ENCODE assay signal across 9 mouse cellular contexts in the genomic region with DNA sequence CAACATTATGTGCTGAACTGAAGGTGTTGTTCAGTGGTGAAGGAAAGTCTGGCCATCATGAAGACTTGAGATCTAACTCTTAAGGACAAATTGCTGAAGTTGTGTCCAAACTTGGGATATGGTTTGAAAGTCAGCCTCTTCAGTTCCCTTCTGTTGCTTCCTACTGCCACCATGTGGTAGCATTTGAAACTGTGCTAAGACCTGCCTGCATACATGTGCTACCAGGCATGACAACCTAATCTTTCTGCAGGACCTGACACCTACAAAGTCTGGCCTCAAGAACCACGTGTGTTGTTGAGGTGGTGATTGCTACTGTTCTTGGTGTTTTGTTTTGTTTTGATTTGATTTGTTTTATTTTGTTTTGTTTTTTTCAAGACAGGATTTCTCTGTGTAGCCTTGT. TPM values are rescaled to one million over a fixed set of nuclear protein-coding genes. Genes with fewer than 3 reads are reported as not detected.
DNase-seq lines count a peak whose midpoint lies in the region; ATAC-seq and TF ChIP-seq lines count a peak whose summit lies in the region.
"Had no signal": no experiment of that assay in that cellular context is flagged by ENCODE, and none has a peak within 500 bp of the region (broad histone marks: within the 10 kb centered on the region; RNA-seq: fewer than 3 reads in every experiment).

No protein-coding gene starts in this region.

- no peaks in the 10 kb centered on the region for H3K9me3 ChIP-seq in forebrain, embryonic 10.5 days
- no peaks in the 10 kb centered on the region for H3K9me3 ChIP-seq in forebrain, embryonic 15.5 days
- no peaks in the 10 kb centered on the region for H3K9me3 ChIP-seq in heart, postnatal 0 days (replicated peaks; ENCODE audit: control insufficient read depth, low read length)
- no peaks in the 10 kb centered on the region for H3K9me3 ChIP-seq in lung, postnatal 0 days (ENCODE audit: low read length)
- H3K9me3 ChIP-seq: liver, embryonic 15.5 days had no signal

- DNase-seq in forebrain, embryonic 10.5 days (ENCODE audit: extremely low spot score, low spot score), result peak; percentile 19
- DNase-seq in ZHBTc4 (ENCODE audit: low read depth, low spot score), result peak; percentile 75
- peak; percentile 41 to 72 for DNase-seq in cerebellum, postnatal 4 days (ENCODE audit: low spot score in 2 of 2)
- DNase-seq in heart, postnatal 0 days (ENCODE audit: low spot score), result peak; percentile 66
- DNase-seq in layer of hippocampus, adult 2 months (ENCODE audit: low spot score in 2 of 2), result peak; percentile 67 to 78
- peak; percentile 74 for DNase-seq in lung, postnatal 0 days (ENCODE audit: low spot score)
- DNase-seq in right cerebral cortex, postnatal 25 days, result peak; percentile 54

- H3K27me3 ChIP-seq in forebrain, embryonic 10.5 days (ENCODE audit: poor library complexity, severe bottlenecking), result no peaks in the 10 kb centered on the region
- no peaks in the 10 kb centered on the region for H3K27me3 ChIP-seq in forebrain, embryonic 15.5 days
- no peaks in the 10 kb centered on the region for H3K27me3 ChIP-seq in heart, postnatal 0 days (ENCODE audit: control insufficient read depth, insufficient read depth, low read length)
- H3K27me3 ChIP-seq in lung, postnatal 0 days (replicated peaks; ENCODE audit: insufficient read depth, low read length), result no peaks in the 10 kb centered on the region
- H3K27me3 ChIP-seq: liver, embryonic 15.5 days had no signal

- H3K4me3 ChIP-seq in forebrain, embryonic 10.5 days, result no peak overlapping the region
- no peak overlapping the region for H3K4me3 ChIP-seq in forebrain, embryonic 15.5 days
- no peak overlapping the region for H3K4me3 ChIP-seq in heart, postnatal 0 days (ENCODE audit: low read depth, low read length)
- H3K4me3 ChIP-seq in layer of hippocampus, adult 2 months, result no peak overlapping the region
- no peak overlapping the region for H3K4me3 ChIP-seq in lung, postnatal 0 days (ENCODE audit: low read depth, low read length)
- H3K4me3 ChIP-seq: liver, embryonic 15.5 days had no signal

- no peaks in the 10 kb centered on the region for H3K36me3 ChIP-seq in forebrain, embryonic 10.5 days (replicated peaks)
- no peaks in the 10 kb centered on the region for H3K36me3 ChIP-seq in forebrain, embryonic 15.5 days
- no peaks in the 10 kb centered on the region for H3K36me3 ChIP-seq in heart, postnatal 0 days (replicated peaks; ENCODE audit: control insufficient read depth, insufficient read depth, low read length)
- no peaks in the 10 kb centered on the region for H3K36me3 ChIP-seq in lung, postnatal 0 days (ENCODE audit: insufficient read depth, low read length)
- H3K36me3 ChIP-seq: liver, embryonic 15.5 days had no signal

- H3K9ac ChIP-seq in forebrain, embryonic 15.5 days (replicated peaks), result no peak overlapping the region
- no peak overlapping the region for H3K9ac ChIP-seq in heart, postnatal 0 days (replicated peaks; ENCODE audit: low read depth, low read length)
- no peak overlapping the region for H3K9ac ChIP-seq in lung, postnatal 0 days (replicated peaks; ENCODE audit: low read depth)
- H3K9ac ChIP-seq: liver, embryonic 15.5 days had no signal

- TF ChIP-seq EP300 in heart, postnatal 0 days (IDR thresholded peaks at IDR 0.05; ENCODE audit: low read depth), result no peak
- TF ChIP-seq EP300 in lung, postnatal 0 days (IDR thresholded peaks at IDR 0.05), result no peak

- H3K4me2 ChIP-seq in forebrain, embryonic 15.5 days (replicated peaks), result no peak overlapping the region
- no peak overlapping the region for H3K4me2 ChIP-seq in heart, postnatal 0 days (ENCODE audit: low read depth, low read length)
- no peak overlapping the region for H3K4me2 ChIP-seq in lung, postnatal 0 days (replicated peaks; ENCODE audit: low read depth, low read length)
- H3K4me2 ChIP-seq: liver, embryonic 15.5 days had no signal

- H3K27ac ChIP-seq in forebrain, embryonic 10.5 days, result no peak overlapping the region
- no peak overlapping the region for H3K27ac ChIP-seq in forebrain, embryonic 15.5 days (replicated peaks)
- H3K27ac ChIP-seq in heart, postnatal 0 days (ENCODE audit: low read depth), result no peak overlapping the region
- no peak overlapping the region for H3K27ac ChIP-seq in layer of hippocampus, adult 2 months
- no peak overlapping the region for H3K27ac ChIP-seq in lung, postnatal 0 days (ENCODE audit: low read length)
- H3K27ac ChIP-seq: liver, embryonic 15.5 days had no signal

- no peaks in the 10 kb centered on the region for H3K4me1 ChIP-seq in forebrain, embryonic 10.5 days
- no peaks in the 10 kb centered on the region for H3K4me1 ChIP-seq in forebrain, embryonic 15.5 days
- H3K4me1 ChIP-seq in heart, postnatal 0 days (ENCODE audit: control insufficient read depth, insufficient read depth), result no peaks in the 10 kb centered on the region
- H3K4me1 ChIP-seq in lung, postnatal 0 days (ENCODE audit: insufficient read depth, low read depth, low read length), result no peaks in the 10 kb centered on the region
- H3K4me1 ChIP-seq: liver, embryonic 15.5 days had no signal

- no peak; the same call in 1 of the 2 replicates for ATAC-seq in forebrain, embryonic 15.5 days (replicated peaks)
- ATAC-seq in heart, postnatal 0 days (ENCODE audit: insufficient read depth, low read depth), result no peak
- ATAC-seq in lung, postnatal 0 days, result no peak

- 18% methylated on average over 1 of the region's 1 CpGs for WGBS in forebrain, embryonic 10.5 days
- WGBS in forebrain, embryonic 15.5 days, result 20% methylated on average over 1 of the region's 1 CpGs
- 21% methylated on average over 1 of the region's 1 CpGs for WGBS in heart, postnatal 0 days
- 17% methylated on average over 1 of the region's 1 CpGs for WGBS in lung, postnatal 0 days

- TF ChIP-seq CTCF in heart, postnatal 0 days (IDR thresholded peaks at IDR 0.05; ENCODE audit: low read depth), result peak; percentile 86
- TF ChIP-seq CTCF in layer of hippocampus, adult 2 months (conservative IDR thresholded peaks at IDR 0.05), result peak; percentile 95
- peak; percentile 85 for TF ChIP-seq CTCF in lung, postnatal 0 days (IDR thresholded peaks at IDR 0.05)

RNA-seq across cellular contexts. Expression of a gene that starts 19.6 kb away (rescaled TPM):
- polyA plus RNA-seq in forebrain, embryonic 10.5 days (2016; fragmentation: Nextera tagmentation; extraction: Ambion mirVana), result 0.50 and 0.55 TPM in 2 replicates
- polyA plus RNA-seq in forebrain, embryonic 15.5 days (2015; fragmentation: Nextera tagmentation; extraction: Ambion mirVana), result 0.24 and 0.33 TPM in 2 replicates
- 0.43 and 1.5 TPM in 2 replicates for total RNA-seq in heart, postnatal 0 days (2014; rRNA removed; ENCODE audit: low replicate concordance)
- 0.11 and 0.22 TPM in 2 replicates for polyA plus RNA-seq in heart, postnatal 0 days (2015; fragmentation: Nextera tagmentation; extraction: Ambion mirVana)
- total RNA-seq in layer of hippocampus, adult 2 months (2021), result 1 to 10 TPM; 2.2 to 3.4 TPM
- 0.24 and 0.38 TPM in 2 replicates for polyA plus RNA-seq in lung, postnatal 0 days (2015; fragmentation: Nextera tagmentation; extraction: Ambion mirVana)

RNA-seq across cellular contexts. Expression of a gene that starts 22.9 kb away (rescaled TPM):
- 0.16 and 0.17 TPM in 2 replicates for polyA plus RNA-seq in forebrain, embryonic 10.5 days (2016; fragmentation: Nextera tagmentation; extraction: Ambion mirVana)
- 0.29 and 0.33 TPM in 2 replicates for polyA plus RNA-seq in forebrain, embryonic 15.5 days (2015; fragmentation: Nextera tagmentation; extraction: Ambion mirVana)
- total RNA-seq in heart, postnatal 0 days (2014; rRNA removed; ENCODE audit: low replicate concordance), result not detected in 2 replicates
- 0.05 and 0.07 TPM in 2 replicates for polyA plus RNA-seq in heart, postnatal 0 days (2015; fragmentation: Nextera tagmentation; extraction: Ambion mirVana)
- 1 to 10 TPM; 2.2 to 2.3 TPM for total RNA-seq in layer of hippocampus, adult 2 months (2021)
- 0.06 and 0.21 TPM in 2 replicates for polyA plus RNA-seq in lung, postnatal 0 days (2015; fragmentation: Nextera tagmentation; extraction: Ambion mirVana)

Comparison
In these comparisons a context has a peak if more than half of its experiments do, and no peak if none do; other contexts are left out.
1. DNase-seq: peak in every context shown above with its lines; median percentile 75 in ZHBTc4; 74 in lung, postnatal 0 days; 72 in layer of hippocampus, adult 2 months; 66 in heart, postnatal 0 days; 56 in cerebellum, postnatal 4 days; 54 in right cerebral cortex, postnatal 25 days; 19 in forebrain, embryonic 10.5 days.